Mouse (Mus musculus) layer of hippocampus, adult 2 months (tissue): ENCODE data around the gene Zfp738. TPM values are rescaled to one million over a fixed set of nuclear protein-coding genes. Genes with fewer than 3 reads are reported as not detected.

ENCODE experiments used
- DNase-seq, 2 experiments: peaks; one replicate each; pipeline ENCODE4 v3.0.0; 2022; ENCODE audit warnings: low spot score in 2 of 2
- H3K27ac ChIP-seq: fragments of 200-600 bp; 2 replicates; pipeline ENCODE4 v1.8.1; 2022
- H3K4me3 ChIP-seq: fragments of 200-600 bp; 2 replicates; pipeline ENCODE4 v1.8.1; 2022; ENCODE audit warnings: mild to moderate bottlenecking
- CTCF ChIP-seq: fragments of 200-600 bp; conservative IDR thresholded peaks from 2 replicates; pipeline ENCODE4 v1.8.1; 2022; ENCODE audit warnings: antibody characterized with exemption, mild to moderate bottlenecking, moderate library complexity
- total RNA-seq, 2 experiments: library from RNA; stranded (reverse); gene quantifications; 2 replicates each; pipeline ENCODE4 v1.2.3; 2021

Gene Zfp738
- total RNA-seq, 2 experiments from 2014 or later: 25.3 to 25.8 TPM

- no peak for TF ChIP-seq CTCF
- Histone ChIP-seq H3K27ac (no peak overlapping the region), H3K4me3 (peak overlapping the region; percentile 72; the same call in 1 of the 2 replicates)
- DNase-seq: no peak
Measured at GRCm38 (mm10) chr13:67610108-67610507, 76.8 kb downstream of the Zfp738 start.

GRCm38 (mm10) chr13:67609066-67609876, 77.6 kb downstream of the Zfp738 start, which contains the start of gene Zfp729b:
Zfp729b (minus strand) TSS chr13:67609707.
- peak within 1 kb of the TSS; percentile 81 for H3K27ac ChIP-seq
- TF ChIP-seq CTCF: peak; percentile 50
- H3K4me3 ChIP-seq: peak within 1 kb of the TSS; percentile 72
- DNase-seq: peak; percentile 89 to 91

Other genes with a start within 250 kb of the Zfp738 start
- gene Zfp874a, start 235.4 kb downstream of the Zfp738 start, total RNA-seq: 10 to 100 TPM; 11.8 TPM
- gene Zfp874b, start 202.8 kb downstream of the Zfp738 start, total RNA-seq: 10 to 100 TPM; 15.1 to 15.7 TPM
- 1 to 10 TPM; 9.2 to 9.3 TPM for gene Zfp58, start 186.5 kb downstream of the Zfp738 start, total RNA-seq
- gene Gm26965, start 160.9 kb downstream of the Zfp738 start, total RNA-seq: 1 to 10 TPM in 1 of 2 experiments, not detected in 1; 1.5 TPM
- gene Zfp87, start 160.9 kb downstream of the Zfp738 start, total RNA-seq: 10 to 100 TPM; 19.8 to 23.4 TPM
- gene Zfp748, start 133.2 kb downstream of the Zfp738 start, total RNA-seq: 10 to 100 TPM in 1 of 2 experiments, 1 to 10 TPM in 1; 8.5 to 10.8 TPM
- gene Zfp729b, start 77.4 kb downstream of the Zfp738 start, total RNA-seq: 10 to 100 TPM in 1 of 2 experiments, 1 to 10 TPM in 1; 9.1 to 10.2 TPM
- gene Gm49345, start 49.3 kb downstream of the Zfp738 start, total RNA-seq: 1 to 10 TPM in 1 of 2 experiments, not detected in 1; 1.6 TPM
- gene Zfp729a, start 49.3 kb downstream of the Zfp738 start, total RNA-seq: 1 to 10 TPM; 9.3 to 9.9 TPM
- gene Zfp65, start 42.1 kb upstream of the Zfp738 start, total RNA-seq: 10 to 100 TPM; 13.5 to 14.0 TPM
- gene Zfp85, start 68.2 kb upstream of the Zfp738 start, total RNA-seq: 1 to 10 TPM; 6.6 to 7.0 TPM
- 1 to 10 TPM; 2.9 to 5.3 TPM for gene Zfp493, start 92.6 kb upstream of the Zfp738 start, total RNA-seq
- 1 to 10 TPM; 8.2 to 9.4 TPM for gene Zfp273, start 126.7 kb upstream of the Zfp738 start, total RNA-seq
- 10 to 100 TPM; 10.9 to 14.6 TPM for gene Gm10037, start 144.0 kb upstream of the Zfp738 start, total RNA-seq
- not detected for gene BC048507, start 176.3 kb upstream of the Zfp738 start, total RNA-seq